Mouse (Mus musculus) right cerebral cortex, postnatal 10 days (tissue): ENCODE results near the gene Ppp1r1b.

Experiments
- DNase-seq, 2 experiments: peaks; one replicate each; pipeline ENCODE4 v3.0.0; 2021; ENCODE audit warnings: low spot score in 2 of 2

Gene Ppp1r1b

DNA sequence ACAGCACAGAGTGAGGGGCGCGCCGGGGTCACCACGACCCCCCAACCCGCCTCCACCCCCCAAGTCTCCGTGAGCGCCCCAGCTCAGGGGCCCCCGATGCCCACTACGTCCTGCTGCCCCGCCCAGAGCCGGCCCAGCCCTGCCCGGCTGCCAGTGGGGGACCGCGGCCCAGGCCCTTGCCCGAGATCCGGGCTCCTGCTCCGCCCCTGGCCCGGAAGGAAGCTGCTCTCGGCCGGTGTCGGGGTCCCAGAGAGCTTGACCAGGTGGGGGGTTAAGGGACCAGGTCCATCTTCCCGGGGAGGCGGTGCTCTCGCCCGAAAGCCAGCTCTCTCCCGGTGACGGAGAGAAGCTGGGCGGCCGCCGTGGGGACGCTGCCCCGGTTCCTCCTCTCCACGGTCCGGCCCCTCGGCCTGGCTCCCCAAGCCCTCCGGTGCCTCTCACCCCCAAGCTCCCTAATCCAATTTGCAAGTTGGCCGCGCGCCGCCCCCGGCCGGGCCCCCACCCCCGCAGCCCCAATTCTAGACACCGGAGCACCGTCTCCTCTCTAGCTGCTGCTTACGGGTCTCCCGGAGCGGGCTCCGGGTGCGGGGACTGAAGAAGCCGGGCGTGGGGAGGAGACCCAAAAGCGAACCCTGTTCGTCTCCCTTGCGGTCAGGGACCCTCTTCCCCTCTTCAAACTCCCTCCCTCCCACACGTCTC, 19.7 kb upstream of the Ppp1r1b start:
- DNase-seq: peak; percentile 52 to 53

GRCm38 (mm10) chr11:98329081-98329959, 18.9 kb upstream of the Ppp1r1b start, which contains the start of gene Neurod2:
Gene Neurod2 (minus strand): TSS chr11:98329648.
- DNase-seq: peak; percentile 90 to 95

DNA sequence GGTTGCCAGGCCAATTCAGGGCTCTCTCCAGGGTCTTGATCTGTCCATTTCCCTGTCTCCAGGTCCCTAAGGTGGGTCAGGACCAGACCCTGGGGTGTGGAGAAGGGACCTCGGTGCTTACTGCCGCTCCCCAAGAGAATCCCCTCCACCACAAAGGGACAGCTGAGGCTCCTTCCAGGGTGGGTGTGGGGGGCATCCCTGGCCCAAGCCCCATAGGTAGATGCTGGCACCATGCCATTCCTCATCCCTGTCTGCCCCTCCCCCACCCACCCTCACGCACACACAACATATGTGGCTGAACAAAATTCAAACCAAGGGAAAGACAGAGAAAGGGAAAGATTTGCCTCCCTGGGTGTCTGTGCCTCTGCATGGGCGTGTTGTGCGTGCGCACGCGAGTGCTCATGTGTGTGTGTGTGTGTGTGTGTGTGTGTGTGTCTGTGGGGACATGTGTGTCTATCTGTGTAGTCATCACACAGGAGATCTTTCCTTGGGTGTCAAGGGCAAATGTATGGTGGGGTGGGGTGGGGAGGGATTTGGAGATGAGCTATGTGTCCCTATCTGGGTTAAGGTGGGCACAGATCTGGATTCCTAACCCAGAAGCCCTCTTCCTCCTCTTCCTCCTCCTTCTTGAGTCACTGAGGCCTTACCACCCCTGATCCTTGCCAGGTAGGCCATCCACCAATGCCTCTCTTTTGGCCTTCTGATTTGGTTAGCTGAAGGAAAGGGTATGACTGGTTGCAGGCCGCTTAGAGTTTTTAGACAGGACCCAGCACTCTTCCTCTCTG, 18.1 kb upstream of the Ppp1r1b start:
- peak; percentile 51 to 57 for DNase-seq

DNA sequence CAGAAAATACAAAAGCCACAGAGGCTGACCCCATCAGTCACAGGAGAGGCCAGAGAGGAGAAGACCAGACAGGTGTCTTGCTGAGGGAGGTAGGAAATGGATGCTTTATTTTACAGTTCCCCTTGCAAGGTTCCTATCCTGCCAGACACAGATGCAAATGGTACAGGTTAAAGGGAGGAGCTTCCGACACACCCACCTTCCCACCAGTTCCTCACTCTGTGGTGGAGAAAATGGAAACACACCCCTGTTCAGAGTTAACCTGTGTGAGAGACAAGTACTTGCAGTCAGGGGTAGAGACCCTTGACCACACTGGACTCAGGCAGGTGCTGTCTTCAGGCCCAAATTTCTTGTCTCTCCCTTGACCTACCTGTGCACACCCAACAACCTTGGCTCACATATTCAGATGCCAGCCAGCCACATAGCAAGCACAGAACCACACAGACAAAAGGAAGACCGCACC, 17.4 kb upstream of the Ppp1r1b start:
- peak in 1 of 2 experiments; percentile 16 for DNase-seq

GRCm38 (mm10) chr11:98331401-98331800, 16.8 kb upstream of the Ppp1r1b start:
- DNase-seq: peak in 1 of 2 experiments; percentile 19

DNA sequence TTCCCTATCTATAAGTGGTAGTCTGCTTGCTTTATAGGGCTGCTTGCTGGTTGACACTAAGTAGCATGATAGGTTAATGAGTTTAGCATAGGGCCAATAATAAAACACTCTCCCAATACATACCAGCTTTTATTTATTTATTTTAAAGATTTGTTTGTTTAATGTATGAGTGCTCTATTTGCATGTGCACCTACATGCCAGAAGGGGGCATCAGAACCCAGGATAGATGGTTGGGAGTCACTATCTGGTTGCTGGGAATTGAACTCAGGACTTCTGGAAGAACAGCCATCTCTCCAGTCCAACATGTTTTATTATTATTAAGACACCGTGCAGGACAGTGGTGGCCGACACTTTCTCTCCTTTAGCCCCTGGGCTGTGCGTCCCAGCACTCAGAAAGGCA, 16.0 kb upstream of the Ppp1r1b start:
- no peak for DNase-seq

- peak in 1 of 2 experiments; percentile 16 for DNase-seq
These were observed 15.4 kb upstream of the Ppp1r1b start for GRCm38 (mm10) chr11:98332841-98333240.

DNA sequence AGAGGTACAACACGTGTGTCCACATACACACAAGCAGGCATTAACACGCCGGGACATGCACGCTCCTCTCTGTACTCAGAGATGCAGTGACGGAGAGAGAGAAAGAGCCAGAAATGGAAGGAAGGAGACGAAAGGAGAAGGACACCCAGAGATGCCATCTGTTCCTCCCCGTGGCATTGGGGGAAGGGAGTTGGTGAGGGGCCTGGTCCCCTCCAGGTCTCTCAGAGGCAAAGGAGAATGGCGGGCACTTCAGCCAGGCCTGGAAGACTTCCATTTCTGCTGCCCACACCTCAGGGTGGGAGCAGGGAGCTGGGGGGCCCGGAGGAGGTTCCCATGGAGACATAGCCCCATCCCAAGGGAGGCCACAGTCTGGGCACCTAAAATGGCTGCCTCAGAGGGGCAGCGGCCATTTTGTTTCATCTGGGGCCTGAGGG, 14.9 kb upstream of the Ppp1r1b start:
- peak; percentile 55 to 78 for DNase-seq

DNA sequence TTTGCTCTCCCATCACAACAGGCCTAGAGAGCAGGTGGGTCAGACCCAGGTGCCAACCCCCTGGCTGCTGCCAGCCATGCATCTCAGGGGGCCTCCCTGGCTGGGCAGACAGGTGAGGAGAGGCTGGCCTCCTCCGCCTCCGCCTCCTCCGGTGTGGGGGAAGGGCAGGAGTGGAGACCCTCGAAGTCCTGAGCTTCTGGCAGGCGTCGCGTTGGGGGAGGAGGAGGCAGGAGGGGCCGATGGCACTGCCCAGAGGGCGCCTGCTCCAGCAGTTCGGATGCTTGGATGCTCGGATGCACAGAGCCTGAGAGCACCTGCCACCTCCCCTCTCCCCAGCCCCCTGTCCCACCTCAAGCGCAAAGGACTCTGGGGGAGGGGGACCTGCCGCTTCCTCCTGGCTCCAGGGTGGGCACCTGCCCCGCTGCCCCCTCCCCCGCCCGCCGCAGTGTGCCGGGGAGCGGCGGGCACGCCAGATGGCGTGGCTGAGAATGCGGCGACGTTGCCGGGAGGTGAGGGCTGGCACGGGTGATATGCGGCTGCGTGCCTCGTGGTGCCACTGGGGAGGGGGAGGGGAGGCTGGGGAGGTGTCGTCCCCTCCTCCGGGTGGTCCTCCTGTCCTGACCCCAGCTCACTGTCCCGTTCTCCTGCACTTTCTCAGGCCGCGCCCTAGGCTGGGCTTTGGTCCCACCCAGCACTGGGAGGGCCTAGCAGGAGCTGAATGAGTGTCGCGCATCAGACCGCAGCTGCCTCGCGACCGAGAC, 14.0 kb upstream of the Ppp1r1b start:
- peak in 1 of 2 experiments; percentile 58 for DNase-seq

DNA sequence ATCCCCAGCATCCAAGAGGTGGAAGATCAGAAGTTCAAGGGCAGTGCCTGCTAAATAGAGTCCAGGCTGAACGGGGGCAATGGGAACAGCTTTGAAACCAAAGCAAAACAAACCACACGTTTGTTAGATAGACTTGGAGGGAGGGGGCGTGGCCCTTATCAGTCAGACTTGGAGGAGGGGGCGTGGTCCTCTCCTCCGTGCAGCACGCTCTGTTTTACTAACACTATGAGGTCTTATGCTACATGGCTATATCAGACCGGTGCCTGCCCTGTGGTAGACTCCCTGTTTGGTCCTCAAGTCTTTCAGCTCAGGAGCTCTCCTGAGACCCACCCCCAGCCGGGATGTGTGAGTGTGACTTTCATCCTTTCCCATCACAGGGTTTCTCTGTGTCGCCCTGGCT, 13.0 kb upstream of the Ppp1r1b start:
- DNase-seq: peak in 1 of 2 experiments; percentile 24

GRCm38 (mm10) chr11:98336245-98337107, 11.7 kb upstream of the Ppp1r1b start:
- DNase-seq: no peak

DNA sequence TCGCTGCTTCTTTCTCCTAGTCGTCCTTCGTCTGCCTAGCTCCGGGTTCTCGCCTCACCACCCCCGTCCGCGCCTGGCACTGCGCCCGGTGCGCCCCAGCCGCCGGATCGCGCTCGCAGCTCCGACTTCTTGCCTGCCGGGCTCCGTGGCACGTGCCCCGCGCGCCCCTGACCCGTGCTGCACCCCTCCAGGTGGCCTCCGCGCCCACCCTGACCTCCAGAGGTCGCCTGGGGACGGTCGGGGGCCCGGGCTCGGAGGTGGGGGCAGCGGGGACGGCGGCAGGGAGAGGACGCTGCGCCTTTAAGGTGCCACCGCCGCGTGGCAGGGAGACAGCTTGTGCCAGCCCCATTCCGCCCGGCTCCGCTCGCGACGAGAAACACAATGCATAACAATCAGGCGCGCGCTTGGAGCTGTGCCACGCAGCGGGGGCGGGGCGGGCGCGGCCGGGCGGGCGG, 9.7 kb upstream of the Ppp1r1b start:
- DNase-seq: peak; percentile 85 to 86

DNA sequence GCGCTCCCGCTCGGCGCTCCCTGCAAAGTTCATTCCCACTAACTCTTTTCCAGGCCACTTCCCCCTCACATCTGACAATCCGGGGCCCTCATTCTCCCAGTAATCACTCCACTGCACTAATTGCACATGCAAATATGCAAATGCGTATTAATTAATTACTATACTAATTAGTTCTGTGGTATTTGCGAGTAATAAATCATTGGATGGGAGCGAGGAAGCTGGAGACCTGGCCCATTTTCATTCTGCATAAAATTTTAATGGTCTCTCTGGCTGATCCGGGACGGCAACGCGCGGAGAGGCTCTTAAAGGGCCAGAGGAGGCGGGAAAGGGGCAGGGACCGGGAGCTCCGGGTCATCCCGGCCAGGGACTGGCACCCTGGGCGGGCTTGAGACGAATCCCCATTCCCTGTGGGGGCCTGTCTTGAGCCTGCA, 9.1 kb upstream of the Ppp1r1b start:
- DNase-seq: no peak

DNA sequence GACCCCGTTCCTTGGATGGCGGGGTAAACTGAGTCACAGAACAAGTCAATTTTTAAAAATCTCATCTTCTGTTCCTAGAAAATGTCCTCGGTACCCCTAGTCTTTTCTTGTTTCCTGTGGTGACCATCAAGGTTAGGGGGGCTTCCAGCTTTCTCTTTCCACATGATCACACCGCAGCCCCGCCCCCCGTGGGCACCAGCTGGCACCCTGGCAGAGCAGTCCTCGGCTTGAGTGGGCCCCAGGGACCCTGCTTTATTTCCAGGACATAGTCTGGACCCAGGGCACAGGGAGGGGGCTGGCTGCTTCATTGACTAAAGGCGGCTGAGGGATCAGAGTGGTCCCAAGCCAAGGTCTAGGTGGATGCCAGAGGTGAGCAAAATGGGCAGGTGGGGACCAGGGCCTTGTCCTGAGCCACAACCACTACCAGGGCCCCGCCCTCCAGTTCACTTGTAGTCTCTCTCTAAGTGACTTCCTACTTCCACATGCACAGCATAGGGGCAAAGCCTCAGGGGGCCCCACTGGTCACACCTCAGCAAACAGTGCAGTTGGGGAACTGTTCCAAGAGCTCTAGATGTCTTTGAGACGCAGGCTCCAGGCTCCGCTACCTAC, 8.4 kb upstream of the Ppp1r1b start:
- DNase-seq: no peak

GRCm38 (mm10) chr11:98340597-98340996, 7.6 kb upstream of the Ppp1r1b start:
- no peak for DNase-seq

DNA sequence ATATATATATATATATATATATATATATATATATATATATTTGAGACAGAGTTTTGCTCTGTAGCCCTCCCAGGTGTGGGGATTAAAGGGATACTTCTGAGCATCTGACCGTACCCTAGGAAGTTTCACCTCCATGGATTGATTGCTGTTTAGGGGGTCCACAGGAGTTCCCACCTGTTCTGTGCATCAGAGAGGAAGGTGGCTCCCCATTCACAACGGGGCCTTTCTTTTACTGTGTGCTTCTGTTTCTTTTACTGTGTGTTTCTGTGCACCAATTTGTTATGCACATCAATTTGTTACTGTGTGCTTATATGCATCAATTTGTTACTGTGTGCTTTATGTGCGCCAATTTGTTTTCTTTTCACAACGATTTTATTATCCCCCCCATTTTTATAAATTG, 7.0 kb upstream of the Ppp1r1b start:
- no peak for DNase-seq

DNA sequence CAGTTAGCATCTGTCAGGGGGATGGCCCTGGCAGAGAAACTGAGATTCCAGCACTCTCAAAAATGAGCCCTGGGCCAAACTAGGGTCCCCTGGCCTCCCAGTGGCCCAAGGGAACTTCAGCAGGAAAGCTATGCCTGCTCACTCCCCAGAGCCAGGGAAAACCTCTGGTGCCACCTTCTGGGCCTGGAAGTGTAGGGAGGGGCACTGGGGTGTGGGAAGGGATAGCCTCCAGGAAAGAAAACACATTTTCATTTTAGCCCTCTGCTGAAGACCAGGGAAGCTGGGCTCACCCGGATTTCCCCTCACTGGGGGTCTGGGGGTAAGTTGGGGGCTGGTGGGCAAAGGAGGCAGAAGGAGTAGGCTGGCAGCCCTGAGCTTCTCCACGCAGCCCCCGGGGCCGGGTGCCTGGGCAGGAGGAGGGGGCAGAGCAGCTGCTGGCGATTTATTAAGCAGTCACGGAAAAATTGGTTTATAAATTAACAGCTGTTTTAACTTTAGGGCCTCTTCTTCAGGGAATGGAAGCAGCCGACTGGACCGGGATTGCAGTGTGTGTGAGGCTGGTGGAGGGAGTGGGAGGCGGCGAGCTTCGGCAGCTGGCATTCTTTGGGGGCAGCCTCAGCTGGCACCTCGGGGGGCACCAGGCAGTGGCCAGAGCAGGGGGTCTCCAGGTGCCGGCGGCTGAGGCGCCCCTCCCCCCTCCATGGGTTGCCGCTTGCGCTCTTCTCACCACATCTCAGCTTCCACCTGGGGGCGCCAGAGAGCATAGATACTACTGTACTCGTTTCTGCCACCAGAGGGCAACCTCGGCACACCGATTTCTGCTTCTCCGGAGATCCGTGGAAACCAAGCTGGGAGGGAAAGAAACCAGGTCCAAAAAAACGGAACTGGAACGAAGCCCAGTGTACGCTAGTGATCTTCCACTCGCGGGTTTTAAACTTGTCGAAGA, 5.9 kb upstream of the Ppp1r1b start:
- peak; percentile 94 to 96 for DNase-seq

DNA sequence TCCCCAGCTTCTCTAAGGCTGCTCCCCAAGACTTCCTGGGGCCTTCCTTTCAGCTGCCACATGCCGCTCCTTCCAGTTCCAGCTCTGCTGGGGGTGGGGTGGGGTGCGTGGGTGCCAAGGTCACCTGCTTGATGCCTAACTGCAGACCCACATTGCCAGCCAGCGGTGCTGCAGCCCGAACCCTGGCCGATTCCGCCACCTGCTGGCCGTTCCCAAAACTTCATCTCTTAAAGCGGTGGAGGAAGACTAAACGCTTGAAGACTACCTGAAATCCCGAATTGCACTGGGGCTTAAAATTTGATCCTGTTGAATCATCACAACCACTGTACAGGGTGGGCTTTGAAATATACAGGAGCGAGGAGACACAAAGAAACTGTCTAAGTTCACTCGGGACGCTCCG, 3.0 kb upstream of the Ppp1r1b start:
- peak; percentile 86 to 89 for DNase-seq
